Mouse (Mus musculus) A20 (cell line): ENCODE results near the gene Cmip.

Source experiments
- DNase-seq: peaks from one replicate; pipeline ENCODE4 v3.0.0-alpha.2; 2011; ENCODE audit warnings: low read depth, low spot score

Gene Cmip

GRCm38 (mm10) chr8:117500232-117500823 is 243.5 kb downstream of the Cmip start:
- DNase-seq = peak; percentile 63

GRCm38 (mm10) chr8:117501323-117501722 is 244.5 kb downstream of the Cmip start:
- DNase-seq = no peak

GRCm38 (mm10) chr8:117503405-117504069 is 246.7 kb downstream of the Cmip start:
- no peak for DNase-seq

- no peak for DNase-seq
Observed at GRCm38 (mm10) chr8:117507703-117508102, 250.8 kb downstream of the Cmip start.
